Mouse (Mus musculus) limb, embryonic 12.5 days (tissue): ENCODE results near the gene Map3k6. TPM values are rescaled to one million over a fixed set of nuclear protein-coding genes. Genes with fewer than 3 reads are reported as not detected.

Experiments used
- ATAC-seq: fragments of 200-750 bp; cut with Nextera tagmentation; 2 replicates; pipeline ENCODE4 v1.8.0; 2017; ENCODE audit warnings: low read depth, moderate TSS enrichment; ENCODE audit not compliant: insufficient number of reproducible peaks, insufficient read depth, low FRiP score, low TSS enrichment
- H3K27ac ChIP-seq: fragments of 300-500 bp; sonication (generic); 2 replicates; pipeline ENCODE4 v1.5.1; 2016; ENCODE audit warnings: mild to moderate bottlenecking, moderate library complexity
- H3K27me3 ChIP-seq: fragments of 300-500 bp; sonication (generic); 2 replicates; pipeline ENCODE4 v1.6.1; 2016; ENCODE audit warnings: mild to moderate bottlenecking, moderate library complexity
- H3K36me3 ChIP-seq: fragments of 300-500 bp; sonication (generic); 2 replicates; pipeline ENCODE4 v1.6.1; 2016; ENCODE audit warnings: mild to moderate bottlenecking, moderate library complexity
- H3K4me1 ChIP-seq: fragments of 300-500 bp; sonication (generic); replicated peaks from 2 replicates; pipeline ENCODE4 v1.6.1; 2016
- H3K4me2 ChIP-seq: fragments of 300-500 bp; sonication (generic); 2 replicates; pipeline ENCODE4 v1.6.1; 2016; ENCODE audit warnings: mild to moderate bottlenecking, moderate library complexity
- H3K4me3 ChIP-seq: fragments of 300-500 bp; sonication (generic); replicated peaks from 2 replicates; pipeline ENCODE4 v1.5.1; 2016; ENCODE audit warnings: mild to moderate bottlenecking
- H3K9ac ChIP-seq: fragments of 300-500 bp; sonication (generic); replicated peaks from 2 replicates; pipeline ENCODE4 v1.6.1; 2016; ENCODE audit warnings: mild to moderate bottlenecking, moderate library complexity
- H3K9me3 ChIP-seq: fragments of 300-500 bp; sonication (generic); 2 replicates; pipeline ENCODE4 v1.6.1; 2016; ENCODE audit warnings: mild to moderate bottlenecking, moderate library complexity
- WGBS: fragments of 180-500 bp; shearing (Covaris S2); methylation state at CpG from one replicate; pipeline ENCODE4 v1.1.7; 2016; 5-methylcytosine and 5-hydroxymethylcytosine counted together
- polyA plus RNA-seq: library from polyadenylated mRNA; unstranded; fragments of >200 nt; fragmentation: Nextera tagmentation; extraction: Ambion mirVana; gene quantifications from 2 replicates; pipeline ENCODE4 v1.2.1, GENCODE M21; 2016

The Map3k6 gene
- polyA plus RNA-seq, 1 experiment from 2014 or later: 2.3 TPM

DNA sequence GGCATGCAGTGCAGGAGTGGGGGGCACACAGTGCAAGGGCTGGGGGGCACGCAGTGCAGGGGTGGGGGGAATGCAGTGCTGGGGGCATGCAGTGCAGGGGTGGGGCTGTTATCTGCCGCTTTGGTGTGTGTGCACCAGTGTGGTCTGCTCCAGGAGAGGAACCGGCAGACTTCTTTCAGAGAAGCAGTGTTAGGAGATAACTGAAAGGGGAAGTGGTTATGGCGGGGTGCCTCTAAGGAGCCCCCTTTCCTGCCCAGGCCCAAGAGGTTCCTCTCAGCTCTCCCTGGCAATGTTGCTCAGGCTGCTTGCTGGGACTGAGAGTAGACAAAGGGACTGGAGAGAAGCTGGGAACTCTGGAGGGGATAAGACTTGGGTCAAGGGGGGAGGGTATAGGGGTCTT lies 2.7 kb upstream of the Map3k6 start:
- H3K9me3 ChIP-seq: no peaks in the 10 kb centered on the region

GRCm38 (mm10) chr4:133240934-133241908 lies 603 bp downstream of the Map3k6 start:
- Histone ChIP-seq H3K4me3 (peak overlapping the region; percentile 65), H3K9me3 (no peaks in the 10 kb centered on the region), H3K27ac (peak overlapping the region; percentile 36; the same call in 1 of the 2 replicates), H3K9ac (peak overlapping the region; percentile 56), H3K4me2 (peak overlapping the region; percentile 74), H3K36me3 (no peaks in the 10 kb centered on the region), H3K27me3 (peaks cover 52% of the 10 kb centered on the region), H3K4me1 (peaks cover 8% of the 10 kb centered on the region)
- ATAC-seq: peak; percentile 88
- under 1% methylated on average over 75 of the region's 78 CpGs for WGBS

More for the DNA sequence above, 2.7 kb upstream of the Map3k6 start:
- Histone ChIP-seq H3K4me3 (no peak overlapping the region), H3K36me3 (no peaks in the 10 kb centered on the region), H3K4me2 (no peak overlapping the region), H3K27me3 (peaks cover 38% of the 10 kb centered on the region), H3K27ac (no peak overlapping the region), H3K9ac (no peak overlapping the region), H3K4me1 (peaks cover 8% of the 10 kb centered on the region)
- no peak for ATAC-seq
- 74% methylated on average over 4 of the region's 4 CpGs for WGBS

DNA sequence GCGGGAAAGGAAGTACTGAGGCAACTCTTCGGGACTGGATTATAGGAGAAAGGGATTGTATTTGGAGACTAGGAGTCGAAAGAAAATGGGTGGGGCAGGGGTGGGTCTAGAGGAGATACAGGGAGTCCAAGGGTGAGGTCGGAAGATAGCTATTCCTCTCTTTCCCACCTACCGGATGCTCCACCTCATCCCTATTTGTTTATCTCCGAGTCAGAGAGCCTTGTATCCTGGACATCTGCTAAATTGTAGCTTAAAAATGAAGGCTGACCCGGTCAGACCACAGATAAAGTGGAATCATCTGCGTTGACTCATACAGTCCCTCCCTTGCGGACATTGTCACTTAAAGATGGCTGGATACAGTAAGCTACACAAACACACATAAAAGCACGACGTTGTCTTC lies 1.3 kb downstream of the Map3k6 start:
- Histone ChIP-seq H3K27me3 (peaks cover 58% of the 10 kb centered on the region), H3K4me1 (peaks cover 9% of the 10 kb centered on the region), H3K36me3 (no peaks in the 10 kb centered on the region), H3K9me3 (no peaks in the 10 kb centered on the region), H3K9ac (no peak overlapping the region), H3K4me2 (peak overlapping the region; percentile 74), H3K27ac (no peak overlapping the region), H3K4me3 (peak overlapping the region; percentile 65)
- 38% methylated on average over 11 of the region's 11 CpGs for WGBS
- no peak for ATAC-seq

DNA sequence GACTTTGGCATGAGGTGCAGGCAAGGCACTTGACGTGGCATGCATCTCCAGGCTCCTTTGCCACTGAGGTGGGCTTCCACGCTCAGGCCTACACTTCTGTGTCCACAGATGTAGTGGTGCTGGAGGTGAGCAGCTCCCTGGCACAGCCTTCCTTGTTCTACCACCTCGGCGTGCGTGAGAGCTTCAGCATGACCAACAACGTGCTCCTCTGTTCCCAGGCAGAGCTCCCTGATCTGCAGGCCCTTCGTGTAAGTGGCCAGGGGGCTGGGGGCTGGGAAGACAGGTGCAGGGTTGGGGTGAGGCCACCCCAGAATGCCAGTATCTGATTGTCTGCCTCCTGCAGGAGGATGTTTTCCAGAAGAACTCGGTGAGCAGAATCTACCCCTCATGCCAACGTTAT lies 2.1 kb downstream of the Map3k6 start:
- 67% methylated on average over 9 of the region's 9 CpGs for WGBS
- Histone ChIP-seq H3K4me3 (no peak overlapping the region), H3K27ac (no peak overlapping the region), H3K27me3 (peaks cover 63% of the 10 kb centered on the region), H3K9ac (no peak overlapping the region), H3K9me3 (no peaks in the 10 kb centered on the region), H3K36me3 (no peaks in the 10 kb centered on the region), H3K4me1 (peaks cover 13% of the 10 kb centered on the region), H3K4me2 (no peak overlapping the region)
- ATAC-seq: no peak

DNA sequence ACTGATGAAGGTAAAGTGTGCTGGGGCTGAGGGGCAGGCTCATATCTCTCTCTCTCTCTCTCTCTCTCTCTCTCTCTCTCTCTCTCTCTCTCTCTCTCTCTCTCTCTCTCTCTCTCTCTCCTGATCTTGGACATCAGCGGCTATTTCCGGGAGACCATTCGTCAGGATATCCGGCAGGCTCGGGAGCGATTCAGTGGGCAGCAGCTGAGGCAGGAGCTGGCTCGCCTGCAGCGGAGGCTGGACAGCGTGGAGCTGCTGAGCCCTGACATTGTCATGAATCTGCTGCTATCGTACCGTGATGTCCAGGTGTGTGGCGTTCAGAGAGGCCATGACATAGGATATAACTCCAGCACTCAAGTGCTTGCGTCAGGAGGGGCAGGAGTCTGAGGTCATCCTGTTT lies 2.9 kb downstream of the Map3k6 start:
- Histone ChIP-seq H3K4me2 (no peak overlapping the region), H3K4me1 (peaks cover 13% of the 10 kb centered on the region), H3K36me3 (no peaks in the 10 kb centered on the region), H3K9ac (no peak overlapping the region), H3K27me3 (peaks cover 71% of the 10 kb centered on the region), H3K27ac (no peak overlapping the region), H3K9me3 (no peaks in the 10 kb centered on the region), H3K4me3 (no peak overlapping the region)
- 46% methylated on average over 13 of the region's 13 CpGs for WGBS
- ATAC-seq: no peak

- no peaks in the 10 kb centered on the region for H3K36me3 ChIP-seq
- 77% methylated on average over 1 of the region's 1 CpGs for WGBS
- H3K27me3 ChIP-seq: peaks cover 79% of the 10 kb centered on the region
- H3K4me3 ChIP-seq: no peak overlapping the region
- ATAC-seq: no peak
- no peak overlapping the region for H3K27ac ChIP-seq
- peaks cover 13% of the 10 kb centered on the region for H3K4me1 ChIP-seq
- H3K9me3 ChIP-seq: no peaks in the 10 kb centered on the region
- no peak overlapping the region for H3K4me2 ChIP-seq
- no peak overlapping the region for H3K9ac ChIP-seq
These were observed 3.7 kb downstream of the Map3k6 start for GRCm38 (mm10) chr4:133244289-133244688.

DNA sequence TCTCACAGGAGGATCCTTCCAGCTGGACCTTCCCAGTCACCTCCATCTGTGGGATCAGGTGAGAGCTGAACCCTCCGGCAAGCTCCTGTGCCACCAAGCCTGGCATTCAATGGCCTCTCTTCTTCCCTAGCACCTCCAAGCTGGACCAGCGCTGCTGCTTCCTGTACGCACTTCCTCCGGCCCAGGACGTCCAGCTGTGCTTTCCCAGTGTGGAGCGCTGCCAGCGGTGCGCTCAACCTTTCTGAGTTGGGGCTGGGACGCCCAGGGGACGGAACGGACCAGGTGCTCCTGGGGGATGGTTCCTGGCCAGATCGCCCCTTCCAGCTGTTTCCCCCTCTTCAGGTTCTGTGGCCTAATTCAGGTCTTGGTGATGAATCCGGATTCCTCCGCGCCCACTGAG lies 6.5 kb downstream of the Map3k6 start:
- WGBS: 19% methylated on average over 15 of the region's 15 CpGs
- no peak overlapping the region for H3K9ac ChIP-seq
- H3K4me1 ChIP-seq: peaks cover 14% of the 10 kb centered on the region
- no peak overlapping the region for H3K27ac ChIP-seq
- H3K9me3 ChIP-seq: no peaks in the 10 kb centered on the region
- no peak for ATAC-seq
- no peak overlapping the region for H3K4me2 ChIP-seq
- no peak overlapping the region for H3K4me3 ChIP-seq
- H3K36me3 ChIP-seq: no peaks in the 10 kb centered on the region
- H3K27me3 ChIP-seq: peaks cover 89% of the 10 kb centered on the region

- no peaks in the 10 kb centered on the region for H3K36me3 ChIP-seq
- no peak overlapping the region for H3K27ac ChIP-seq
- H3K9me3 ChIP-seq: no peaks in the 10 kb centered on the region
- peaks cover 89% of the 10 kb centered on the region for H3K27me3 ChIP-seq
- no peak for ATAC-seq
- H3K4me2 ChIP-seq: no peak overlapping the region
- 75% methylated on average over 13 of the region's 13 CpGs for WGBS
- H3K4me3 ChIP-seq: no peak overlapping the region
- H3K9ac ChIP-seq: no peak overlapping the region
- H3K4me1 ChIP-seq: peaks cover 14% of the 10 kb centered on the region
These were observed 7.3 kb downstream of the Map3k6 start for GRCm38 (mm10) chr4:133247806-133248449.

DNA sequence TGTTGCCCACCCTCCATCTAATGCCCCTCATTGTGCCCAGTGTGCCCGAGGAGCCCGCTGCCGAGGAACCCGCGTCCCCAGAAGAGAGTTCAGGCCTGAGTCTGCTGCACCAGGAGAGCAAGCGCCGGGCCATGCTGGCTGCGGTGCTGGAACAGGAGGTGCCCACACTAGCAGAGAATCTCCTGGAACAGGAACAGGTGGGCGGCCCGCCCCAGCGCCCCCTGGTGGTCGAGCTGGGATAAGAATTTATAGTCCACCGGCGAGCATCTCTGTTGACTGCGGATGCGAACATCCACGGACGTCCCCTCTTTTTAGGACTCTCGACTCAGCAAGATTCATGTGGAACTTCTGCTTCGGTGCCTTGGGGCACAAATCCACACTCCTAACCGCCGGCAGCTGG lies 10.0 kb downstream of the Map3k6 start:
- Histone ChIP-seq H3K4me3 (peak overlapping the region; percentile 44), H3K9ac (peak overlapping the region; percentile 60), H3K27me3 (peaks cover 95% of the 10 kb centered on the region), H3K36me3 (no peaks in the 10 kb centered on the region), H3K9me3 (no peaks in the 10 kb centered on the region), H3K27ac (no peak overlapping the region), H3K4me1 (peaks cover 14% of the 10 kb centered on the region), H3K4me2 (peak overlapping the region; percentile 69)
- 3% methylated on average over 22 of the region's 22 CpGs for WGBS
- ATAC-seq: no peak

DNA sequence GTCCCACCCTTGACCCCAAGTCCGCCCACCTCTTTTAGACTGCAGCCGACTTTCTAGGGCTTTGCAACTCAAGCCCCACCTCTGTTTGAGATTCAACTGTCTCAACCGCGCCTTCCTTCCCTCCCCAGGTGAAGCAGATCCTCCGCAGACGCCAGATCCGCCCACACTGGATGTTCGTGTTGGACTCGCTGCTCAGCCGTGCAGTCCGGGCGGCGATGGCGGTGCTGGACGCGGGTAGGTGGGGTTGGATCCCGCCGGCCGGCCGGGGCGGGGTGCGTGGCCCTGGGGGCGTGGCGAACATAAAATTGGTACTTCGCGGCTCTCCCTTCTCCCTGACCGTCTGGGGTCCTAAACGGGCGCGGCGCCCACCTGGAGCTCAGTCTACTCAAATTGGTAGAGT lies 10.6 kb downstream of the Map3k6 start:
- H3K4me1 ChIP-seq: peaks cover 14% of the 10 kb centered on the region
- peaks cover 95% of the 10 kb centered on the region for H3K27me3 ChIP-seq
- H3K9ac ChIP-seq: peak overlapping the region; percentile 60
- H3K36me3 ChIP-seq: no peaks in the 10 kb centered on the region
- H3K4me2 ChIP-seq: peak overlapping the region; percentile 69
- H3K4me3 ChIP-seq: peak overlapping the region; percentile 44
- no peak overlapping the region for H3K27ac ChIP-seq
- 2% methylated on average over 31 of the region's 31 CpGs for WGBS
- H3K9me3 ChIP-seq: no peaks in the 10 kb centered on the region
- ATAC-seq: no peak

GRCm38 (mm10) chr4:133252089-133252488 lies 11.5 kb downstream of the Map3k6 start:
- no peak overlapping the region for H3K4me3 ChIP-seq
- no peak for ATAC-seq
- H3K9ac ChIP-seq: no peak overlapping the region
- no peak overlapping the region for H3K27ac ChIP-seq
- 41% methylated on average over 4 of the region's 4 CpGs for WGBS
- H3K36me3 ChIP-seq: no peaks in the 10 kb centered on the region
- peaks cover 16% of the 10 kb centered on the region for H3K4me1 ChIP-seq
- peaks cover 95% of the 10 kb centered on the region for H3K27me3 ChIP-seq
- H3K4me2 ChIP-seq: 0 out of 2 replicates have a peak overlapping the region, but pooled peaks have one; percentile 69
- H3K9me3 ChIP-seq: no peaks in the 10 kb centered on the region
